Comparison of ENCODE assay signal across 15 mouse cellular contexts in the genomic region with DNA sequence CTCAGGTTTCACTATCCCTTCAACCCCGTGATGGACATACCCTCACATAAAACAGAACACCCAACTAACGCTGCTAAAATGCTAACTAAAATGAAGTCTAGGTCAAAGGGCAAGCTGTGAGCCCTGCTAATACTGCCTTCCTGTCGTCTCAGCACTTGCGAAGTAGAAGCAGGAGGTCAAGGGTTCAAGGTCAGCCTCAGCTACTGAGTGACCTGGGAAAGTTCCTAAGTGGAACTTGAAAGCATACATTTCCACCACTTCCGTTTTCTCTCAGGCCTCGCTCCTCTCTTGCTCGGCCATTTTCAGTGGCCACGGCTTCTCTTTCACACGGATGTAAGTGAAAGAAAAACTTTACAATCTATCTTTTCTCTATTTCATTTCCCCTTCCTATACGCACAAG.
"Had no signal": no experiment of that assay in that cellular context is flagged by ENCODE, and none has a peak within 500 bp of the region (broad histone marks: within the 10 kb centered on the region; RNA-seq: fewer than 3 reads in every experiment).

No protein-coding gene starts in this region.

- H3K4me1 ChIP-seq: limb, embryonic 12.5 days; limb, embryonic 15.5 days; liver, embryonic 12.5 days; liver, embryonic 15.5 days; lung, embryonic 15.5 days had no signal

- H3K4me3 ChIP-seq: limb, embryonic 12.5 days; limb, embryonic 15.5 days; liver, embryonic 12.5 days; liver, embryonic 15.5 days; lung, embryonic 15.5 days had no signal

- H3K27ac ChIP-seq: kidney, postnatal 0 days; limb, embryonic 12.5 days; limb, embryonic 15.5 days; liver, embryonic 12.5 days; liver, embryonic 15.5 days; lung, embryonic 15.5 days had no signal

- H3K27me3 ChIP-seq: limb, embryonic 12.5 days; limb, embryonic 15.5 days; liver, embryonic 12.5 days; liver, embryonic 15.5 days; lung, embryonic 15.5 days had no signal

- H3K36me3 ChIP-seq: limb, embryonic 12.5 days; limb, embryonic 15.5 days; liver, embryonic 12.5 days; liver, embryonic 15.5 days; lung, embryonic 15.5 days had no signal

- H3K9me3 ChIP-seq: limb, embryonic 12.5 days; limb, embryonic 15.5 days; liver, embryonic 12.5 days; liver, embryonic 15.5 days; lung, embryonic 15.5 days had no signal

- H3K9ac ChIP-seq: limb, embryonic 12.5 days; limb, embryonic 15.5 days; liver, embryonic 12.5 days; liver, embryonic 15.5 days; lung, embryonic 15.5 days had no signal

- DNase-seq: kidney, adult 2 months; kidney, postnatal 25 days; layer of hippocampus, adult 9-11 months; lung, adult 18-20 months; lung, postnatal 10 days; lung, postnatal 4 days; midbrain, embryonic 14.5 days; thymus, adult 18-20 months; thymus, postnatal 36 days had no signal
